Mouse (Mus musculus) bone marrow macrophage, adult 2 months (primary cell): ENCODE results near the gene Pbld2.

ENCODE experiments used
- CTCF ChIP-seq: IDR thresholded peaks from 2 replicates; pipeline ENCODE4 v1.5.1; 2012; ENCODE audit warnings: low read depth, mild to moderate bottlenecking, low read length, moderate library complexity
- POLR2A ChIP-seq: IDR thresholded peaks from 2 replicates; pipeline ENCODE4 v1.6.1; 2012; ENCODE audit warnings: mild to moderate bottlenecking, low read depth, low read length, borderline replicate concordance

- no peak for TF ChIP-seq POLR2A
- TF ChIP-seq CTCF: no peak
Measured at GRCm38 (mm10) chr10:63089103-63089757, 65.1 kb downstream of the Pbld2 start.
